Mouse (Mus musculus): ENCODE results near the gene Cryz. TPM values are rescaled to one million over a fixed set of nuclear protein-coding genes. Genes with fewer than 3 reads are reported as not detected.
A peak's percentile ranks its signal among the peaks of the same experiment; 100 is the strongest.
"Not testable (repeated sequence)": the region's sequence is repeated elsewhere in the genome, so short reads cannot be mapped to it uniquely, and the experiment has no call there.

Gene Cryz
- total RNA-seq, 2 experiments from 2014 or later, result 26.7 to 32.1 TPM

DNA sequence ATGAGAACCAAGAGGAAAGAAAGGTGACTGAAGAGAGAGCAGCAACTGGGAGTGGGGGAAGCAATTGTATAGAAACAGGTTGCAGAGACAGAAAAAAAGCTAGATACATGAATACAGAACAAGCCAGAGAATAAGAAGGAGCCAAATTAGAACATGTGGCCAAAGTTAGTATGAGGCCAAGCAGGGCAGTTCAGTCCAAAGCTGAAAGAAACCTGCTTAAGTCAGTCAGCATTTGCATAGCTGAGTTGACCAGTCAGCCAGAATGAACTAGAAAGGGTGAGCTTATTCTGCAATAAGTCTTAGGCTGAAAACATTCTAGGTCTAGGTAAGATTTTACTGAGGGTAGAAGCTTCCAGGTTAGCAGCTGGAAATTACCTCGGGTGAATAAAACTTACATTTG, 11.4 kb downstream of the Cryz start:
- no peak for DNase-seq

DNA sequence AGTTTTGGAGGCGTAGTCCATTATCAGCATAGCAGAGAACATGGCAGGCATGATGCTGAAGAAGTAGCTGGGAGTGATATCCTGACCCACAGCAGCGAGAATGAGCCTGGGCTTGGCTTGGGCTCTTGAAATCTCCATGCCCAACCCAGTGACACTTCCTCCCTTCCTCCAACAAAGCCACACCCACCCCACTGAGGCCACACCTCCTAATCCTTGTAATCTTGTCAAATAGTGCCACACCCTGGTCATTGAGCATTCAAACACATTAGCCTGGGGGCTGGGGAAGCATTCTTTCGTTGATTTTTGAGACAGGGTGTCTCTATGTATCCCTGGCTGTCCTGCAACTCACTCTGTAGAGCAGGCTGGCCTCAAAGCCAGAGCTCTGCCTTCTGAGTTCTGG, 15.4 kb downstream of the Cryz start:
- no peak for DNase-seq

DNA sequence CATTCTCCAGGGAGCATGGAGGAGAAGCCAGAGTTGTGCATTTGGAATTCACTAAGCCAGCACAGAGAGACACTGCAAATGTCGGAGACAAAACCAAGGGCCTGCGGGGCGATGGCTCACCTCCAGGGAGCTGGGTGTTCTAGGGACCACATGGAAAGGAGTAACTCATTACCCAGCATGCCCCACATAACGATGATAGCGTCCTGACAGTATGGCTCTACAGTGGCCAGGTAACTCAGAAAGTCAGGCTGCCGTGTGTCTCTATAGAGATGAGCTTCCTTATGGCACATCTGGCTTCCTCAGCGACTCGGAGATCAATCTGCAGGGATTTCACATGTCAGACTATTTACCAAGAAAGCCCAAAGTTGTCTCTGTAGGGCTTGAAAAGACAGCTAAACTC, 18.3 kb downstream of the Cryz start:
- no peak for DNase-seq

DNA sequence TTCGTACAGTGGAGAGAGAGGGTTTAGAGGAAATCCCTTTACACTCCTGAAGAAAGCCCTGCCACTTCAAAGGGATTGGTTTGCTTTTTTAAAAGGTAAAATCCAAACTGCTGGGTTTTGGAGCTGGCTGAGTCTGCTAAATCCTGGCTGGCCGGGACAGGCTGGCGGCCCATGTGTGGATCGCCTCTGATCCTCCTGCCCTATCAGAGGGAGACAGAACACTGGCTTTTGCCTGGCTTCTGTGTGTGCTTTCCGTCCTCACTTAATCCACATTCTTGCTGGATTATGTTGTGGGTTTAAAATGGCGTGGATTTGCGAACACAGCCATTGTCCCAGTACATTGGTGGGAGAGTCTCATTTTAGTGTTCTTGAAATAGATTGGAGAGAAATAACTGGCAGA, 18.8 kb downstream of the Cryz start:
- DNase-seq, result no peak

DNA sequence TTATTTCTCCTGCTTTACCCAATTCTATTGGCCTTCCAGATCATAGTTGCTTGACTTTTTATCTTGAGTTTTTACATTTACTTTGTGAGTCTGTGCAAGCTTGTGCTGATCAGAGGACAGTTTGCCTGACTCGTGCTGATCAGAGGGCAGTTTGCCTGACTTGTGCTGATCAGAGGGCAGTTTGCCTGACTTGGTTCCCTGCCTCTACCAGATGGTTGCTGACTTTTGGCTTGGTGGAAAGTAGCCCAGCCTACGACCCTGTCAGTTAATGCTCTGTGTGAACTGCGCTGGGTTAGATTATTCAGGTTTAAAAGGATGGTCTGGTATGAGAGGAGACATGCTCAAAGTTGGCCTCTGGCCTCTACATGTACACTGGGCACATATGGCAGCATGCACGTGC, 19.6 kb downstream of the Cryz start:
- DNase-seq, result no peak

DNA sequence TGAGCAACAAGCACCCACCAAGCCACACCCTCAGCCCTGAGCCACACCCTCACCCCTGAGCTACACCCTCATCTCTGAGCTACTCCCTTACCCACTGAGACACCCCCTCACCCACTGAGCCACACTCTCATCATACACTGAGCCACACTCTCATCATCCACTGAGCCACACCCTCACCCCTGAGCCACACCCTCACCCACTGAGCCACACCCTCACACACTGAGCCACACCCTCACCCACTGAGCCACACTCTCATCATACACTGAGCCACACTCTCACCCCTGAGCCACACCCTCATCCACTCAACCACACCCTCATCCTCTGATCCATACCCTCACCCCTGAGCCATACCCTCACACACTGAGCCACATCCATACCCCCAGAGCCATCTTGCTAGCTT, 31.8 kb downstream of the Cryz start:
- DNase-seq, result no peak

DNA sequence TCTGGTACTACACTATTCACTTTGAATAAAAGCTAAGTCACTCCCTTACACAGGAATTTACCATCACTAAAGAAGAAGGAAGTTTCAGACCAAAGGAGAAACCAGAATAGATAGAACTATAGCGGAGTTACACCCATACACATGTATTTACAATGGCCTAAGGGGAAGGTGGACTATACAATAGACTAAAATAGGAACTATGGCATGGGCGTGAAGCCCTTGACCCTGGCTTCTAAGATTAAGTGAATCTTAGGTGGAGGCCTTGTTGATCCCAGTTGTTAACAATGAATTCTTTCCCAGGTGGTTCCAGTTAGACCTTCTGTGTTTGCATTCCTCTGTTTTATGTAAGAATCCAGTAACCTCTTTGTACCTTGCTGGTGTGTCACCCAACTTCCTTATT, 34.8 kb downstream of the Cryz start:
- not testable (repeated sequence) for DNase-seq

DNA sequence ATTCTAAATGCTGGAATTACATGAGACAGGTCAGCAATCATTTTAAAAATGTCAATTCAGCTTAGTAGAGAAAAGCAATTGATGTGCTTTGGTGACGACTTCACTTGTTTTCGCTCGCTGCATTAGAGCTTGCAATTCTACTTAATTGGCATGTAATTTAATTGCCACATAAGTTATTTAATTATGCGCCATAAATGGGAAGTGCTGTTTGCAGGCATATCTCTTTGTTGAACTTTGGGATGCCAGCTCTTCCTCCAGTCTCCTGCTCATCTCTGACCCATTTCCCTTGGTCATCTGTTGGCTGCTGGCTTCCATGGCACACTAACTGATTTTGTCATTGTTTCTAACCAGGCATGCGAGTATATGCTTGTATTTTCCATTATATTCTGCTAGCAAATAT, 36.6 kb downstream of the Cryz start:
- DNase-seq, result no peak

DNA sequence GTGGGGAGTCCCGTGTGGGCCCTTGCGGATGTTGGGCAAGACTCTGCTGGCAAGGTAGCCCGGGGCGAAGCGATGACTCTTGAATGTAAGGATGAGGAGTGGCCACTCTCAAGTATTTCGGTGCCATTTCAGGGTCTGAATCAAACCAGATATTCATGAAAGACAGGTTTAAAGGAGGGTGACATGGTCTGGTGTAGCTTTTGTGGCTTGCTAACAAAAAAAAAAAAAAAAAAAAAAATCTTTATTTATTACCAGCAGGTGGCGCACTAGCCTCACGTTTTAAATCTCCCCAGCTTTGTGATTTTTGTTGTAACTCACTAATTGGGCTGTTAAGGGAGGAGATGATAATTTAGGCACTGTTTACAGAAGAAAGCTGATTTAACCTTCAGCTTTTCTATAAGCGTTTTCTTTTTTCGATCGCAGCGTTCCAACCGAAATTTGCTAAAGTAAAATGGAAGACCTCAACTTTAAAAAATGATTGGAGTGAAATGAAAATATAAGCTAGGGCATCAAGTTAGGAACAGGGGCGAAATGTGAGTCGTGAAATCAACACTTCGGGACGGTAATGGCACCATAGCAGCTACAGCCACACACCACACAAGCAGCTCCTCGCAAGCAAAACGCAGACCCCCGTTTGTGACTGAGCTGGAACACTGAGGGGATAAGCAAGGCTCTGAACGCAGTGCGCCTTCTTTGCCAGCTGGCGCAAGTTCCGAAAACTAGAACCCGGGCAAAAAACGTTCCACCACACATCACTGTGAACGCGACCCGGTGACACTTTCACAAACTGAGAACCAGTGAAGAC, 50.3 kb downstream of the Cryz start:
- DNase-seq, result peak; percentile 15

DNA sequence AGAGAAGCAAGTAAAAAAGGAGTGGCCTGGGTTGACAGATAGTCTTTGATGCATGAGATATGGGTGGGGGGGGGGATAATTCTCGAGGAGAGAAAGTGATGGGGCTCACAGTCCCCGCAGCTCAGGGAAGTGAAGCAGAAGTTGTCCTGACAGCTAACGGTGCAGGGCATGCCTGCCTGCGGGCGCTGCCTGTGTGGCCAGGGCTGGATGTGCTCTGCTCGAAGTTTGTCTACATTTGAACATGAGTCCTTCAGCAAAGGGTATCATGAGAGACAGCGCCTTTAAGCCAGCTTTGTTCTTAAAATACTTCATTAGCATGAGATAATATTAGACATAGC, 50.9 kb downstream of the Cryz start:
- DNase-seq, result no peak

DNA sequence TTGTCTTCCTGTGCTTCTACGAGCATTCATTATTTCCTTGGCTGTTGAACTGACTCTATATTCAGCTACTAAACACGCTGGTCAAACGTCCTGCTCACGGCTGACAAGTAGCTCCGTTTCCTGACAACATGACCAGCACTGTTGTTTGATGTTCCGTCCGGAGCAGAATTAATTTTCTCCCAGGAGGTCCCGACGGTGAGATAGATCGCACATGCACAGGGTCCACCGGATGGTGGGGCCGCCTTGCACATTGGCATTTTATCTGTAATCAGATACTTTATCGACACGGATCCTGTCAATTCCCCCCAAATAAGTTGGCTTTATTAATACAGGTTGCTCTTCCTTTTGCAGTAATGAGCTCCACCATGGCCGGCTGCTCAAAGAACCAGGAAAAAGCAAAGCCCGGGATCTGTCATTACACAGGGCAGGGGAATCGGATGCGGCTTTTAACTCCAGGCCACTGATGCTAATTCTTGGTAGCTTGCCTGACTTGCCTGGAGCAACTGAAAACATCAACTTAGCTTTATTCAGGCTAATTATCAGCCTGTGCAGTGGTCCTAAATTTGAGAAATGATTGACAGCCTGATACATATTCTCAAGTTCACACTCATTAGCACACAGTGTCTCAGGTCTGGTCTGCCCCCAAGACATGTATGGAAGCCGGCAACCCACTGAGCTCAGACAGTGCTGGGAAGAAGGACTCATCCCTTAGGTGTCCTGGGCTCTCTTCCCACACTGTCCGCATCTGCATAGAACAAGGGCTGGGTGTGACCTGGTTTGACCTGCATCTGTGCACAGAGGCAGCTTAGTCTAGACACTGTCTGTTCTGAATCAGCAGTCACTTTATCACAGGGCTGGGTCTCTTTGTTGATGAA, 53.1 kb downstream of the Cryz start:
- no peak for DNase-seq

DNA sequence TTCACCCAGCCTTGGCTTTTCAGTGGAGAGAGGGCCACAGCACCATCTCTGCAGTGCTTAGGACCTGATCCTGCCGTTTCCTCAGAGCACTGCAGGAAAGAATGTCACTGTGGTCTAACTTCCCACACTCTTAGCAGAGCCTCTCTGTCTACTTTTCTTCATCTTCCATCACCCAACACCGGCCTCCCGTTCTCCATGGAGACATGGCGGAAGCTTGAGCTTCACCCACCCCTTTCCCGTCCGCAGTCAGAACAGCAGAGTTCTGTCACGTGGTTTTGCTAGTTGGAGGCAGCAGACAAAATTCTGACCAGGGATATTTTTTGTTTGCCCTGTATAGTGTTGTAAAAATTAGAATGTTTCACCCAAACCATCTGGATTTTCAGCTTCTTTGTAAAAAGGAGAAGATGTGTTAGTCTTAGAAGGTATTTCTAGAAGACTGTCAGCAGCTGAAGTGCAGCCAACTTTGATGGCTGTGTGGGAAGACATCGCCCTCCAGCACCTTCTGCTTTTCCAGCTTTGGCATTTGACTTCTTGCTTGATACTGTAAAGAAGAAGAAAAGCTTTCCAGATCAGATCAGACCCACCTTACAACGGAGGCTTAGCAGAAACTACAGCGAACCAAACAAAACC, 54.8 kb downstream of the Cryz start:
- no peak for DNase-seq

DNA sequence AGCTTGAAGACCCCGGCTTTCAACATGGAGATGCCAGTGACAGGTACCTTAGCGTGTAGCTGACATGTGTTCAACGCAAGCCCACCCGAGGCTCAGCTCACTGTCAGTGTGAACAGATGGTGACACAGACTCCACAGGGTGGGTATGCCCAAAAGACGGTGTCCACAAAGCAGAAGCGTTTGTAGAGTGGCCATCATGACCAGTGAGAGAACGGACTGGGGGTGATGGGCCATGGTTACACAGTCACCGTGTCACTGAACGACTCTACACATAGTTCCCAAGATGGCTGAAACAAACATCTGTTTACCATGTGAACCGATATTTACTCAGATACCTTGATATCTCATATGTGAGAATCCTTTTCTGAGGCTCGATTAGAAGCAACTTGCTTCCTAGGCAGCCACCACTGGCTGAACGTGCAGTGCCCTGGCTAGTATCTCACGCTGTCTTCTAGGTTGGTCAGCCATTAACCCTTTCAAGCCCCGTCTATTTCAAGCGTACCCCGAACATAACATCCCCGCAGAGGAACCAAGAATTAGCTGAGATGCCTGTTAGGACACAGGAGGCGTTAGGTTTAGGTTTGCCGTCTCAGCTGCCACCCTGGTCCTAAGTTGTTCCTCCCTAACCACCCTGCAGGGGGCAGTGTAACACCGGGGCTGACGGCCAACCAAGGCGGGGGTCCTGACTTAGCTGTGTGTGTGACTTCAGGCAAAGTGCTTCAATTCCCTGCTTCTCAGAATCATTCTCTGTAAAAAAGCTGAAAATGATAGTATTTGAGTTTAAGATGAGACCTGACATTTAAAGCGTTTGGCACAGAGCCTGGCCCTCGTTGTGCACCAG, 56.3 kb downstream of the Cryz start:
- peak; percentile 77 for DNase-seq

DNA sequence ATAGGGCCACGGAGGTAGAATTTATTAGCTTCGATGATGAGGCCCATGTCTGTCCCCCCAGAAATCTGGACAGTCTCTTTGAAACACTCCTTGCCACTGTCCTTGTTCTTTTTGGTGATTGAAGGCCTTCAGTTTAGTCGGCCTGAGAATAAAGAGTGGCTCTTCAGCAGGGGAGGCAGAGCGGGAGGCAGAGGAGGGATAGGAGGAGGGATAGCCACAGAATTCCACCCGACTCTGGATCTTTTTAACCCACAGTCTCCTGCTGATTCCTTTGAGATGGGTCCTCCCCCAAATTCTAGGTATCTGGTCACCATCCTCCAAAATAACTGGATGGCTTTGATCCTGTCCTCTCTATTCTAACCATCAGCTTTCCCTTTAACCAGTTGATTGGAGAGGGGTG, 56.9 kb downstream of the Cryz start:
- DNase-seq, result no peak

DNA sequence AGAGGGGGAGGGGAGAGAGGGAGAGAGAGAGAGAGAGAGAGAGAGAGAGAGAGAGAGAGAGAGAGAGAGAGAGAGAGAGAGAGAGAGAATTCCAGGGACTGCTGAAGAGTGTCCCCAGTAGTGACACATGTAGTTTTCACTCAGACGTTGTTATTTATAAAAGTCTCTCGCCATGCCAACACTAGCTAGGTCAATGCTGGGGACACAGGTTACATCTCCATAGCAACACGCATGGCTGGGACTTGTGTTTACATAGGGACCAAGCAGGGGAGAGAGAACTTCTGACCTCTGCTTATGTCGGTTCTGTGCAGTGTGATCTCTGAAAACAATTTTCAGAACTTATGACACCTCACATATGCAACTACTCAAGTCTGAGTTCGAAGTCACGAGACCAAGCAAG, 57.8 kb downstream of the Cryz start:
- DNase-seq, result no peak

DNA sequence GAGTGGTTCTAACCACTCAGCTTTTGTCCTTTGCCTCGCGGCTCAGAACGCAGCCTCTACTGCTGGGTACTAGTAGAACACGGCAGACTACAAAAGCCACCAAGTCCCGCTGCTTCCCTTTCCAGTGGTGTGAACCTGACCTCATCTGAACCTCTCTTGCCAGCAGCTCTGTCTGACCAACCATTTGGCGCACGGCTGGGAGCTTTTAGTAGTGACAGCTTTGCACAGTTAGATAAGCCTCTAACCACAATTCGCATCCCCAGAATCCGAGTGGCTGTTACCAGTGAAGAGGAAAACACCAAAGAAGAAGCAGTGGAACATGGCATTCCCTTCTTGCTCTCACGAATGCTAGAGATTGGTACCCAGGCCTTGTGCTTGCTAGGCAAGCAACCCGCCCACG, 58.4 kb downstream of the Cryz start:
- DNase-seq, result no peak

DNA sequence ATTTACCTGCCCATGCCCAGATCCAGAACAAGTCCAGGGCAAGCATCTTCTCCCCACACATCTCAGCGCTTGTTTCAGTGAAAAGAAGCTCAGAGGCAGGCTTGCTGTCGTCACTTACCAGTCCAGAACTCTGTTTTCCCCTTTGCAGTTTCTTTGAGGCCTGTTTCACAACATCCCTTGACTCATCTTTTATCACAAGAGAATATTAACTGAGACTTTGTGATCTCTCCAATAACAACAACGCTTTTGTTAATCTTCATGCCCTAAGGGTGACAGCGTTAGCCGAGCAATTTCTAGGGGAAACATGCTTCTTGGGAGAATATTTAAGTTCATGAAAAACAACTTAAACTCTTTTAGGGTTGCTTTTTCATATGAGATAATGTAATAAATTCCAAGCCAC, 59.2 kb downstream of the Cryz start:
- DNase-seq, result no peak

DNA sequence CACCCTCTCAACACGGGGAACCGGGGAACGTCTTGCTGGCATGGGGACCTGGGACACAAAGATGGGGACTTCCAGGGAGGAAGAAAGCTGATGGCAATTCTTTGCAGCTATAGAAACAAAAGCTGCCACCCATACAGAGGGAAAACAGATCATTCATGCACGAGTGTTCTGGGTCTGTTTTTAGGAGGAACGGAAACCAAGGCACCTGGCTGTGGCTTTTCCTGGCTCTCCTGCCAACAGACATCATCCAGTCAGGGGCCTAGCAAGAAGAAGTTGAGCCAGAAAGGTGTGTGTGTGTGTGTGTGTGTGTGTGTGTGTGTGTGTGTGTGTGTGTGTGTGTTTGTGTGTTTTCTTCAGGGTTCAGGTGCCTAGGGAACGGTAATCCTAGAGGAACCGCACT, 67.0 kb downstream of the Cryz start, which contains the start of gene Erich3:
TSS of gene Erich3 (plus strand) at position 315 of the 400 bp plus-strand sequence.
- no peak for DNase-seq

DNA sequence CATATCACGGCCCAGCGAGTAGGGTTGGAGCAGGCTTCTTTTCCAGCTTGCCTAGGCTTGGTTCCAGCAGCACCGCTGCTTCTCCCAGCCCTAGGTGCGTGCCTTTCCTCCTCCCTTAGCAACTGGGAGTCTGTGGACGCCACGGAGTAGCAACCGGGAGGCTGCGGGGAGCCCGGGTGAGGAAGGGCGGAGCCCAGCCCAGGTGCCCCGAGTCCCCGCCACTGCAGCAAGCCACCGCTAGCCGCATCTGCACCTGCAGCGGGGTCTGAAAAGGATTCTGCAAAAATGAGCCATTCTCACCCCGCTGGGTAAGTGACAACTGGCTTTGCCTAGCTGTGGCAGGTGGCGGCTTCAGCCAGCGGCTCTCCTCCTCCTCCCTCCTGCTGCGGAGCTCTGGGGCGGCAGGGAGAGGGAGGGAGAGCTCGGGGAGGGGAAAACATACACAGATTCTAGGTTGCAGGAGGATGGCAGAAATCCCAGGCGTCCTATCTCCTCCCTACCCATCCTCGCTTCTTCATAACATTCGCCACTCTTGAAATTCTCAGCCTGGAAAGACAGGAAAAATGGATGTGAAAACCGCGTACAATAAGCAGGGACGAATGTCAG, 67.6 kb downstream of the Cryz start:
- DNase-seq, result peak; percentile 10

DNA sequence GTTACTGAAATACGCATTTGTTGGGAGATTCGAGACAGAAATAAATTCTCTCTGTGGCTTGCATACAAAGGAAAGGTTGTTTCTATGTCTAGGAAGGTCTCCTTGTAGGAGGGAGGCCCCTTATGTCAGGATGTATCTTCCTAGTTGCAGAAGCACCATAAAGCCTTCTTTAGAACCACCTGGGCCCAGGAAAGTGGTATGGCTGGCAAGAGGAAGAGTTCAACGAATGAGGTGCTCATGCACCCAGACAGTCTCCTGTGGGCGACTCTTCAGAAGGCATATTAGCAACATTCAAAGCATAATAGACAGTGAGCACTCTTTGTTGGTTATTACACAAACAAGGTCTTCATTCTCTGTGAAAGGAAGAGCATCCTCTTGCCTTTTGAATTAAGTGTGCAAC, 68.1 kb downstream of the Cryz start:
- no peak for DNase-seq

DNA sequence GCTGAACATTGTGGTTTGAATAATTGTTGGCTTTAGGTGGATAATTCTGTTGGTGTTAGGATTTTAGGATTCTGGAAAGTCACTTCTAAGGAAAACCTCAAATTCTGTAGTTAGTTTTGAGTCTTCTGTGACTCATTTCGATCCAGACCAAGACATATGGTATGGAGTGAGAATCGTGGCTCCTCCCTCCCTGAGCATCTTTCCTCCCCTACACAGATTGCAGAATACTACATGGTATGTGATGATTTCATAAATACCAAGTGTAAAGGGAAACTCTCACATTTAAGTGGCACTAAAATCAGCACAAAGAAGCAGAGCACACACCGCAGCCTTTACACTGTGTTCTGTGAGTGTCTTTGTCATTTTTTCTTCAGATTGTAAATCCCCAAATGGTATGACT, 72.0 kb downstream of the Cryz start:
- no peak for DNase-seq

DNA sequence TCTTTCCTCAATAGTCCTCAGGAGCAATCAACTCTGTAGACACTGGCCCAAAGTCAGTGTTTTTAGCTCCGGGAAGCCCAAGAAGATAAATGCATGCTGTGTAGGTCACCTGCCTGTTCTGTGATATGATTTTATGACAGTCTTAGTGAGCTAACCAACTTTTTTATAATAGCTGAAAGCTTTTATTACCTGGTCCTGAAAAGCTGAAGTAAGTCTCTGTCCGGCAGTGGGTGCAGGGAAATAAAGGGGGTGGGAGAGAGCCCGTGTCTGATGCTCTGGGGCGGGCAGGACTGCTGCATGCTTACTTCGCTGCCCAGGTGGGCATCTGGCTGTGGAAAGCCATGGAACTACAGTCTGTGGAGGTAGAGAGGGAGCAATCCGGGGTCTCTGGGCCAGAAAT, 74.1 kb downstream of the Cryz start:
- no peak for DNase-seq
